Mouse (Mus musculus) heart, embryonic 14.5 days (tissue): ENCODE results near the gene Clcf1. TPM values are rescaled to one million over a fixed set of nuclear protein-coding genes. Genes with fewer than 3 reads are reported as not detected.

Experiments used
- ATAC-seq: fragments of 200-750 bp; cut with Nextera tagmentation; 2 replicates; pipeline ENCODE4 v1.8.0; 2017; ENCODE audit warnings: low read depth, moderate TSS enrichment; ENCODE audit not compliant: insufficient number of reproducible peaks, insufficient read depth, low FRiP score
- H3K27ac ChIP-seq, 2 experiments: fragments of 200-500 bp in 1 of 2; fragments of 300-500 bp in 1 of 2; sonication (generic) in 1 of 2; replicated peaks in 1 of 2; 2 replicates each; pipeline ENCODE4 v1.5.1; 2012 to 2014; ENCODE audit warnings: low read depth in 2 of 2, low read length in 2 of 2, control low read depth in 1 of 2, mild to moderate bottlenecking in 1 of 2, mixed read lengths in 1 of 2; ENCODE audit not compliant: control insufficient read depth in 1 of 2, insufficient read depth in 1 of 2
- H3K27me3 ChIP-seq: fragments of 300-500 bp; sonication (generic); 2 replicates; pipeline ENCODE4 v1.6.1; 2014; ENCODE audit warnings: mild to moderate bottlenecking, low read length, control low read depth; ENCODE audit not compliant: control insufficient read depth, insufficient read depth
- H3K36me3 ChIP-seq: fragments of 300-500 bp; sonication (generic); 2 replicates; pipeline ENCODE4 v1.6.1; 2014; ENCODE audit warnings: mild to moderate bottlenecking, control low read depth, low read length, mixed read lengths; ENCODE audit not compliant: control insufficient read depth, insufficient read depth
- H3K4me1 ChIP-seq, 2 experiments: fragments of 200-500 bp in 1 of 2; fragments of 300-500 bp in 1 of 2; sonication (generic) in 1 of 2; 2 replicates each; pipeline ENCODE4 v1.6.1; 2012 to 2014; ENCODE audit warnings: low read length in 2 of 2, control low read depth in 1 of 2, mixed read lengths in 1 of 2; ENCODE audit not compliant: control insufficient read depth in 2 of 2, insufficient read depth in 2 of 2
- H3K4me2 ChIP-seq: fragments of 300-500 bp; sonication (generic); 2 replicates; pipeline ENCODE4 v1.6.1; 2014; ENCODE audit warnings: mild to moderate bottlenecking, low read length
- H3K4me3 ChIP-seq, 2 experiments: fragments of 200-500 bp in 1 of 2; fragments of 300-500 bp in 1 of 2; sonication (generic) in 1 of 2; 2 replicates each; pipeline ENCODE4 v1.5.1; 2012 to 2014; ENCODE audit warnings: low read length in 2 of 2, mild to moderate bottlenecking in 2 of 2, control low read depth in 1 of 2, low read depth in 1 of 2, moderate library complexity in 1 of 2; ENCODE audit not compliant: control insufficient read depth in 1 of 2, insufficient read depth in 1 of 2
- H3K9ac ChIP-seq: fragments of 300-500 bp; sonication (generic); 2 replicates; pipeline ENCODE4 v1.6.1; 2014; ENCODE audit warnings: mild to moderate bottlenecking, low read length
- H3K9me3 ChIP-seq: fragments of 300-500 bp; sonication (generic); 2 replicates; pipeline ENCODE4 v1.6.1; 2016; ENCODE audit warnings: low read length, control low read depth; ENCODE audit not compliant: control insufficient read depth
- WGBS: fragments of 180-500 bp; shearing (Covaris S2); extraction: QIAGEN DNeasy Blood & Tissue Kit; methylation state at CpG from one replicate; pipeline ENCODE4 v1.1.7; 2014; 5-methylcytosine and 5-hydroxymethylcytosine counted together
- polyA plus RNA-seq: library from polyadenylated mRNA; unstranded; fragments of >200 nt; fragmentation: Nextera tagmentation; extraction: Ambion mirVana; gene quantifications from 2 replicates; pipeline ENCODE4 v1.2.1, GENCODE M21; 2014

Clcf1 gene
- polyA plus RNA-seq, 1 experiment from 2014 or later = 1.2 TPM

DNA sequence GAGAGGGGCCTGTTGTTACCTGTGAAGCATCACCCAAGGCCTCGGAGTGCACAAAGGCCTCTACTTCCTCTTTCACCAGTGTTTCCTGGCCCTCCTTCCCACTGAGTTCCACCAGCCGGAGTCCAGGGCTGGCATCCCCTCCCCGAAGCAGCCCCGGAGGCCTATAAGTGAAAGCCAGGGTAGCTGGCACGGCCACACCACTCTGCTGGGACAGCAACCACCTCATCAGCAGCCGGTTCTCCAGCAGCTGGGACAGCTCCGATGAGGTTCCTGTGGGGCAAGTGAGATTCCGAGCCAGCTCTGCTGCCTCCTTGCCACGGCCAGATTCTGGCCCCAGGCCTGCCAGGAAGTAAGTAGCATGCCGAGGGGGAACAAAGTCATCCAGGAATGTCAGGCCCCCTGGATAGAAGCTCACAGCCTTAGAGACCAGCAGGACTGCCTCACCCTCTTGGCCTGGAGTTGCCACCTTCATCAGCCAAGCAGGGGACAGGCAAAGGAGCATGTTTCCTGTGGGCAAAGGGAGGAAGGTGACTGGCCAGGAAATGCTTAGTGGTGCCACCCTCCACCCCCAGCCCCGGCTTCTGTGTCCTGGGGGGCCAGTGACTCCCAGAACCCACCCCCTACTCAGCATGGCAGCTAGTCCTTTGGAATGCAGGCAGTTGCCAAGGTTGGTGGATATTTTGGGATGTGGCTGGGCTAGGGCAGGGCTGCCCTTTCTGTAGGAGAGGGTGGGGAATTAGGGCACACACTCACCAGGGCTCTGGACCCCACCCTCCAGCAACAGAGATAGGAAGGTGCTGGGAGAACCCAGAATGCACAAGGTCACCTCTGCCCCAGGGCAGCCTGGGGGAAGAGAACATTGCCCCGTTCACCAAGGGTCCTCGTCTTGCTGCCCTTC lies 42.4 kb upstream of the Clcf1 start:
- Histone ChIP-seq H3K27me3 (no peaks in the 10 kb centered on the region), H3K4me3 (no peak overlapping the region), H3K27ac (peak overlapping the region; percentile 57 to 84), H3K36me3 (no peaks in the 10 kb centered on the region), H3K9ac (peak overlapping the region; percentile 47), H3K4me2 (peak overlapping the region; percentile 26), H3K9me3 (no peaks in the 10 kb centered on the region), H3K4me1 (peaks cover 36 to 55% of the 10 kb centered on the region in 2 experiments)
- peak; percentile 18; the same call in 1 of the 2 replicates for ATAC-seq
- 46% methylated on average over 13 of the region's 13 CpGs for WGBS

DNA sequence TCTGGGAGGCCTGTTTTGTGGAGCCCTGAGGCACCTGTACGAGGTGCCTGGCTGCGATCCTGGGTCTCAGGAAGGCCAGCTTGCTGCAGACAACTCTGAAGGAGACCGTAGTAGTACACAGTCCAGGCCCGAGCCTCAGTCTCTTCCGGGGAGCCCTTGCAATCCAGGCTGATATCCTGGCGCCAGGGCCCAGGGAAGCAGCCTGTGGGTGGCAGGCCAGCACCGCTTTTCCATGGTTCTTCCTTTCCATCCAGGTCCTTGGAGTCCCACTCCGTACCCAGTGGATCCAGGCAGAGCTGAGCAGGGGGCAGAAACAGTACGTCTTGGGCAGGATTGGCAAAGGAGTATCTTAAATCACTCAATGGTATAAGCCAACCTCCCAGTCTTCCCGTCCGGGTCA lies 41.1 kb upstream of the Clcf1 start:
- no peak overlapping the region for H3K4me2 ChIP-seq
- 60% methylated on average over 11 of the region's 11 CpGs for WGBS
- H3K4me1 ChIP-seq = peaks cover 31 to 50% of the 10 kb centered on the region in 2 experiments
- no peak overlapping the region for H3K4me3 ChIP-seq
- no peaks in the 10 kb centered on the region for H3K9me3 ChIP-seq
- H3K36me3 ChIP-seq = no peaks in the 10 kb centered on the region
- H3K27ac ChIP-seq = peak overlapping the region in 1 of 2 experiments; percentile 84; a peak in 2 of 4 replicates
- H3K27me3 ChIP-seq = no peaks in the 10 kb centered on the region
- no peak for ATAC-seq
- H3K9ac ChIP-seq = peak overlapping the region; percentile 21; the same call in 1 of the 2 replicates

DNA sequence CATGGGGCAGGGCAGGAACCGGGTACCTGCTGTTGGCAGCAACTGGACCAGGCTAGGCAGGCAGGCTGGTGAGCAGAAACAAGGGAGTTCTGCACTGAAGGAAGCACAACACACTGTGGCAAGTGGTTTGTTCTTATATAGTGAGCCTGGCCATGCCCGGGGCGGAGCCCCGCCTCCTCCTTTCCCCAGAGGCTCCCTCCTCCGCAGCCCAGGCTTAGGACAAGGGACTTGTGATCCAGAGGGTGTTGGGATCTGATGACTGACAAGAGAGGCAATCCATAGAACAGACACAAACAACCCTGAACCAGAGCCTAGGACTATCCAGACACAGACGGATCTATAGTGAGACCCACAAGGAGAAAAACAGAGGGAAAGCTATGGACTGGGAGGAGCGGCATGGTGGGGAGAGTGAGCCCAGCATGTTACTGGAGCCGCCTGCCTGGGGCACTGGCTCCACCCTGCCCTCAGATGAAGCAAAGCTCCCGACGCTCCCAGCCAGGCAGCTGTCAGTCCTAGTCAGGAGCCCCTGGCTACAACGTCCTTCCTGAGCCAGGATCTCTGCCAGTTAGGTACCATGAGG lies 38.6 kb upstream of the Clcf1 start, which contains the start of gene Carns1:
Gene Carns1, minus strand, starts transcription at position 112 of the 580 bp plus-strand sequence.
- 4% methylated on average over 11 of the region's 11 CpGs for WGBS
- H3K9ac ChIP-seq = peak within 1 kb of the TSS; percentile 69
- no peaks in the 10 kb centered on the region for H3K27me3 ChIP-seq
- H3K4me3 ChIP-seq = peak within 1 kb of the TSS; percentile 24 to 25
- H3K36me3 ChIP-seq = no peaks in the 10 kb centered on the region
- ATAC-seq = peak; percentile 65
- H3K4me2 ChIP-seq = peak within 1 kb of the TSS; percentile 65
- H3K4me1 ChIP-seq = peaks cover 25 to 41% of the 10 kb centered on the region in 2 experiments
- H3K27ac ChIP-seq = peak within 1 kb of the TSS; percentile 46 to 73
- no peaks in the 10 kb centered on the region for H3K9me3 ChIP-seq

DNA sequence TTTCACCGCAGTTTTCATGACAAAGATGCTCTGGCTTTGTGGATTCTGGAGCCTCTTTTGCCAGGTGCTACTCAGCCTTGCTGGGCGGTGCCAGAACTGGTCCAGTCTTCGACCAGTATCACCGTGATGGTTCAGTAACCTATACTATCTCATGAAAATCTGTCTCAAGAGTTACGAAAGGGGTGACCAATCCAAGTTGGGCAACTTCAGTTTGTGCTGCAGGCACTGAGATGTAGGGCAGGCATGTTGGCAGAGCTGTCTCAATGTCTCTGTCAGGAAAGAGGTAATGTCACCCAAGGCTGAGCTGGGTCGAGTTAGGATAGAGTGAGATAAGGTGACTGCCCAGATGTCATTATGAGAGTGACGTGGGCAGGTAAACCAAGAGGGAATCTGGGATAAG lies 33.6 kb upstream of the Clcf1 start:
- Histone ChIP-seq H3K27me3 (no peaks in the 10 kb centered on the region), H3K4me3 (no peak overlapping the region), H3K9me3 (no peaks in the 10 kb centered on the region), H3K4me2 (no peak overlapping the region), H3K36me3 (no peaks in the 10 kb centered on the region), H3K4me1 (peaks cover 14 to 15% of the 10 kb centered on the region in 2 experiments), H3K9ac (no peak overlapping the region), H3K27ac (no peak overlapping the region)
- no peak for ATAC-seq
- WGBS = 81% methylated on average over 7 of the region's 7 CpGs

DNA sequence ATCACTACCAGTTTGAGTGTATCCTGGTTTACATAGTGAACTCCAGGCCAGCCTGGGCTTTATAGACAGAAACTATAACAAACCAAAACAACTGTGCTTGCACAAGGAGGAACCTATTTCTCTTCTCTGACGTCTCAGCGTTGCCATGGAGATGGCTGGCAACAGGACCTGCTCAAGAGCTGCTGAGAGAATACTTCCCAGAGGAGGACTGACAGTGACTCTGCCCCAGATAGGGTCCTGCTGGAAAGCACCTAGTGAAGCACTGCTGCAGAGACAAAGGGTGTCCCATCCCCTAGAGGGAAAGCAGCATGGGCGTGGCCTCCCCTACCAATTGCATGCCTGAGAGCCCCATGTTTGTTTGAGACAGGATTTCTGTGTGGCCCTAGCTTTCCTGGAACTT lies 32.1 kb upstream of the Clcf1 start:
- no peak overlapping the region for H3K9ac ChIP-seq
- no peaks in the 10 kb centered on the region for H3K27me3 ChIP-seq
- no peak overlapping the region for H3K27ac ChIP-seq
- H3K4me1 ChIP-seq = peaks cover 15 to 19% of the 10 kb centered on the region in 2 experiments
- 48% methylated on average over 3 of the region's 3 CpGs for WGBS
- no peaks in the 10 kb centered on the region for H3K9me3 ChIP-seq
- H3K4me3 ChIP-seq = no peak overlapping the region
- no peak for ATAC-seq
- no peak overlapping the region for H3K4me2 ChIP-seq
- no peaks in the 10 kb centered on the region for H3K36me3 ChIP-seq

DNA sequence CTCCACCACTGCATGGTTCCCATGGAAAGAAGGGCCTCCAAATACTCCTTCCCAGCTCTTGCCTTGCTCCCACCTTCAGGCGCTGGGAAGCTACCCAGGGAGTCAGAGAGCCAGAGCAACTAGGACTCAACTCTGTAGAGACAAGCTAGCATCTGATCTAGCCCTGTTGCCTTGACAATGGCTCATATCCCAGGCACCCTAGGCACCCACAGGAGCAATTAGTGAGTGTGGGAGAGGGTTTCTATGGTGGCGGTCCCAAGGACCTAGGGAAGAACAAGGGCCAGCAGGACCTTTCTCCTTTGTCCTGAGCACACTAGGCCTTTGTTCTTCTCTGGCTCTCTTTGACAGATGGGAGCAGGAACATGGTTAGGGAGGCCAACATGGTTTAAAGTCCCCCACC lies 30.3 kb upstream of the Clcf1 start:
- Histone ChIP-seq H3K27ac (no peak overlapping the region), H3K36me3 (no peaks in the 10 kb centered on the region)

DNA sequence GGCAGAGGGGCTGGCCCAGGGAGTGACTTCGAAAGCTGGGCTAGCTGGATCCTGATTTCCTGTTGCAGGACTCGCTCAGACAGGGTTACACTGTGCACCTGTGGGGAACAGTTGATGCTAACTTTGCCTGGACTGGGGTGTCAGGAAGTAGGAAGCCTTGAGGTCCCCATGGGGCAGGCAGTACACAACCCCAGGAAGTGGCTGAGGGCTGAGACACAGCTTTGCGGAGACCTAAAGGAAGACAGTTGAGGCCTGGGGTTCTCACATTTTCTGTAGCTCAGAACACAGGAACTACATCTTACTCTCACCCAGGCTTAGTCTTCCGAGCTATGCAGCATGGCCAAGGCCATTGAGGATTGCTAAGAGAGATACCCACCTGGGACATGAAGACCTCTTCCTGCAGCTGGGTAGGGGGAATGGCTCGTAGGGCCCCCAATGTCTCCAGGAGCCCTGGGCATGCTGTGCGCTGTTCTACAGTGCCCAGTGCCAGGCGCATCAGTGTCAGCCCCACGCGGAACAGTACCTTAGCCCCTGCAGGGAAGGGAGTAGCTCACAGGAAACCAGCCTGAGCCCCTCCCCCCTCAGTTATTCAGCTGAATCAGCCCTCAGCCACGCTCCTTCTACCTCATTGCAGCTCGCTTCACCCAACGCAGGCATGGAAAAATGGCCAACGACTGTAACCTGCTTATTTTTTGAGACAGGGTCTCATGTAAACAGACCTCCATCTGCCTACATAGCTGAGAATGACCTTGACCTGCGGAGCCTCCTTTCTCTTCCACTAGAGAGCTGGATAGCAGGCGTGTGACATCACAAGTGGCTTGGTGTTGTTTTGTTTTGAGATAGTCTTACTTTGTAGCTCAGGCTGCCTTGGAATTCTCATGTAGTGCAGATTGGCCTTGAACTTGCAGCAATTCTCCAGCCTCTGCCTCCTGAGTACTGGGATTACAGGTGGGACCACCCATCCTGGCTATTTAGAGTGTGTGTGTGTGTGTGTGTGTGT lies 28.8 kb upstream of the Clcf1 start:
- H3K4me2 ChIP-seq = peak overlapping the region; percentile 16; the same call in 1 of the 2 replicates
- ATAC-seq = no peak

More for the DNA sequence above, 30.3 kb upstream of the Clcf1 start:
- Histone ChIP-seq H3K4me2 (no peak overlapping the region), H3K9me3 (no peaks in the 10 kb centered on the region), H3K4me1 (peaks cover 24 to 28% of the 10 kb centered on the region in 2 experiments), H3K9ac (no peak overlapping the region), H3K4me3 (no peak overlapping the region), H3K27me3 (no peaks in the 10 kb centered on the region)
- 90% methylated on average over 2 of the region's 2 CpGs for WGBS
- ATAC-seq = no peak

More for the DNA sequence above, 28.8 kb upstream of the Clcf1 start:
- 45% methylated on average over 15 of the region's 15 CpGs for WGBS
- H3K27ac ChIP-seq = peak overlapping the region; percentile 2 to 42; a peak in 2 of 4 replicates
- no peak overlapping the region for H3K9ac ChIP-seq
- no peaks in the 10 kb centered on the region for H3K36me3 ChIP-seq
- H3K27me3 ChIP-seq = no peaks in the 10 kb centered on the region
- no peak overlapping the region for H3K4me3 ChIP-seq
- H3K9me3 ChIP-seq = no peaks in the 10 kb centered on the region
- H3K4me1 ChIP-seq = peaks cover 24 to 28% of the 10 kb centered on the region in 2 experiments
